Mouse (Mus musculus): ENCODE results near the gene Ctu2.

DNA sequence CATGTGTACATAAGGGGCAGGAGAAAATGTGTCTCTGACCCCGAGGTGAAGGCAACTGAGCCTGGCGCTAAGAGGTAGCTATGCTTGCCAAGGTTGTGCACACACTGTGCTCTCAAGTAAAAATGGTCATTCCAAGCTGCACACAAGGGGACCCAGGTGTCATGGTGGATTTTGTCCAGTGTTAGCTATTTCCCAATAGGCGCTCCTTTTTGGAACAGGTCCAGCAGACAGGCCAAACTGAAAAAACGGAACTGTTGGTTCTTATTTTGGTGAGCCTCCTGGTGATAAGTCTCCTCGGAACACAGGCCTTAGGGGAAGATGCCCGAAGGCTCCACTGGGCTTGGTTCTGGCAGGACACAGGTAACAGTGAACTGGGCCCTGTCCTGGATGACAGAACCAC lies 21.5 kb upstream of the Ctu2 start:
- TF ChIP-seq CTCF (IDR thresholded peaks at IDR 0.05; ENCODE audit: low read depth, low read length) = no peak
- no peak for TF ChIP-seq POLR2A (IDR thresholded peaks at IDR 0.05; ENCODE audit: extremely low read depth, insufficient read depth, low read length)
